Mouse (Mus musculus): ENCODE measurements at regions not wholly inside any gene's neighbourhood (a gene's known extent, or its start where the extent isn't known, plus 50 kb on each side); places are given as distances from the start of the nearest gene placed in this dataset.

- Histone ChIP-seq H3K27me3 (ENCODE audit: control insufficient read depth, insufficient read depth, low read length) (no peaks in the 10 kb centered on the region), H3K36me3 (replicated peaks; ENCODE audit: control insufficient read depth, insufficient read depth, low read depth) (no peaks in the 10 kb centered on the region), H3K4me3 (ENCODE audit: insufficient read depth in 1 of 2, low read depth in 2 of 2, low read length in 2 of 2) (no peak overlapping the region), H3K4me1 (replicated peaks; ENCODE audit: control insufficient read depth in 2 of 2, insufficient read depth in 2 of 2, low read length in 1 of 2) (no peaks in the 10 kb centered on the region), H3K4me2 (ENCODE audit: low read depth) (no peak overlapping the region), H3K27ac (no peak overlapping the region), H3K9me3 (ENCODE audit: control insufficient read depth, low read length) (no peaks in the 10 kb centered on the region), H3K9ac (replicated peaks) (no peak overlapping the region)
- no peak for ATAC-seq (ENCODE audit: insufficient read depth)
- WGBS (ENCODE audit: insufficient replicate concordance): 24% methylated on average over 1 of the region's 1 CpGs
- no peak for DNase-seq (ENCODE audit: low read depth in 3 of 3, low spot score in 3 of 3)
- TF ChIP-seq EP300 (IDR thresholded peaks at IDR 0.05; ENCODE audit: low read depth) (no peak), CTCF (IDR thresholded peaks at IDR 0.05; ENCODE audit: low read depth) (no peak)
Measured at GRCm38 (mm10) chr8:18208658-18209057, 769.4 kb downstream of the Defb40 start.

GRCm38 (mm10) chr8:18187486-18187885 lies 790.6 kb downstream of the Defb40 start:
- ATAC-seq (ENCODE audit: insufficient read depth) (no peak), DNase-seq (ENCODE audit: low read depth in 3 of 3, low spot score in 3 of 3) (no peak)
- no peaks in the 10 kb centered on the region for H3K36me3 ChIP-seq (replicated peaks; ENCODE audit: control insufficient read depth, insufficient read depth, low read depth)
- no peaks in the 10 kb centered on the region for H3K4me1 ChIP-seq (replicated peaks; ENCODE audit: control insufficient read depth in 2 of 2, insufficient read depth in 2 of 2, low read length in 1 of 2)
- no peak overlapping the region for H3K4me3 ChIP-seq (ENCODE audit: insufficient read depth in 1 of 2, low read depth in 2 of 2, low read length in 2 of 2)
- no peak overlapping the region for H3K4me2 ChIP-seq (ENCODE audit: low read depth)
- H3K27me3 ChIP-seq (ENCODE audit: control insufficient read depth, insufficient read depth, low read length): no peaks in the 10 kb centered on the region
- no peak overlapping the region for H3K27ac ChIP-seq
- H3K9me3 ChIP-seq (ENCODE audit: control insufficient read depth, low read length): no peaks in the 10 kb centered on the region
- H3K9ac ChIP-seq (replicated peaks): no peak overlapping the region
- TF ChIP-seq EP300 (IDR thresholded peaks at IDR 0.05; ENCODE audit: low read depth) (no peak), CTCF (IDR thresholded peaks at IDR 0.05; ENCODE audit: low read depth) (no peak)

DNA sequence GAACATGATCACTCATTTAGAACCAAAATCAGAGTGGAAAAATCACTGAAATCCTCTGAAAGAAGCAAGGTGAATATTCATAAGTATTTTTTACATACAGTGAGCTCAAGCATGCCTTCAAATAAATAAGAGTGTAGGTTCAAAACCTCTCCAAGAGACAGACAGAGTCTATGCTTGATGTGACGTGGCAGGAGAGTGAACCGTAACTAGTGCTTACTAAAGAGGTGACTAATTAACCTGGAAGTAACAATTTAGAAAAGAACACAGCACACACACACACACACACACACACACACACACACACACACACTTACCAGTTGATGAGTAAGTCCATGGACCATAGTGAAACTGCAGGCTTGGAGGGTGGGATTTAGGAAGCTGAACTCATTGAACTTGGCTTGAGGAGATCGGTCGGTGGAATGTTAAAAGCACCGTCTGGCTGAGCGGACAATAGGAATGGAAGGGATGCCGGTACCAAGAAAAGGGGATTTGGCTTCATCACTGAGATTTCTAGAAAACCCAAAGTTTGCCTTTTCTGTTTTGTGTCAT lies 802.4 kb downstream of the Defb40 start:
- WGBS (ENCODE audit: insufficient replicate concordance): 71% methylated on average over 7 of the region's 7 CpGs
- H3K9ac ChIP-seq (replicated peaks): no peak overlapping the region
- no peak overlapping the region for H3K4me3 ChIP-seq (ENCODE audit: insufficient read depth in 1 of 2, low read depth in 2 of 2, low read length in 2 of 2)
- TF ChIP-seq CTCF (IDR thresholded peaks at IDR 0.05; ENCODE audit: low read depth): no peak
- TF ChIP-seq EP300 (IDR thresholded peaks at IDR 0.05; ENCODE audit: low read depth): no peak
- no peak overlapping the region for H3K4me2 ChIP-seq (ENCODE audit: low read depth)
- no peak for ATAC-seq (ENCODE audit: insufficient read depth)
- H3K9me3 ChIP-seq (ENCODE audit: control insufficient read depth, low read length): no peaks in the 10 kb centered on the region
- DNase-seq (ENCODE audit: low read depth in 3 of 3, low spot score in 3 of 3): no peak
- no peaks in the 10 kb centered on the region for H3K36me3 ChIP-seq (replicated peaks; ENCODE audit: control insufficient read depth, insufficient read depth, low read depth)
- H3K27ac ChIP-seq: no peak overlapping the region
- no peaks in the 10 kb centered on the region for H3K4me1 ChIP-seq (replicated peaks; ENCODE audit: control insufficient read depth in 2 of 2, insufficient read depth in 2 of 2, low read length in 1 of 2)
- H3K27me3 ChIP-seq (ENCODE audit: control insufficient read depth, insufficient read depth, low read length): no peaks in the 10 kb centered on the region

DNA sequence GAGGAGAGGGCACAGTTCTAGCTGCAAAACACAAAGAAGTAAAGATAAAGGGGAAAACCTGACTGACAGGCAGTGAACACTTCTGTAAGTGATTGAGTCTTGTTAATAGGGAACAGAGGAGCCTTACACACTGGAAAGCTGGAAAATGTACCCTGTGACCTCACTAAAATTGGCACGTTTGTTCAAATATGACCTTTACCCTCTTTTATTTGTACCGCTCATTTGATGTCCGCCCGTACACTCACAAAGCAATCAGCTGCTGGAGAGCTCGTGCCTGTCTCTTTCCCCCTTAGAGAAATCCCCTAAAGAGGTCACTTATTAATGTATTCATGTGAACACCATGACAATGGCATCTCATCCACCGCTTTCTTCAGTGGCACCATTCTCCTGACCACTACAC lies 819.4 kb downstream of the Defb40 start:
- Histone ChIP-seq H3K4me3 (ENCODE audit: insufficient read depth in 1 of 2, low read depth in 2 of 2, low read length in 2 of 2) (no peak overlapping the region), H3K27me3 (ENCODE audit: control insufficient read depth, insufficient read depth, low read length) (no peaks in the 10 kb centered on the region), H3K4me1 (replicated peaks; ENCODE audit: control insufficient read depth in 2 of 2, insufficient read depth in 2 of 2, low read length in 1 of 2) (no peaks in the 10 kb centered on the region; a peak in 1 of 4 replicates), H3K9me3 (ENCODE audit: control insufficient read depth, low read length) (no peaks in the 10 kb centered on the region), H3K9ac (replicated peaks) (no peak overlapping the region), H3K4me2 (ENCODE audit: low read depth) (no peak overlapping the region), H3K36me3 (replicated peaks; ENCODE audit: control insufficient read depth, insufficient read depth, low read depth) (no peaks in the 10 kb centered on the region), H3K27ac (no peak overlapping the region)
- DNase-seq (ENCODE audit: low read depth in 3 of 3, low spot score in 3 of 3): no peak
- TF ChIP-seq EP300 (IDR thresholded peaks at IDR 0.05; ENCODE audit: low read depth) (no peak), CTCF (IDR thresholded peaks at IDR 0.05; ENCODE audit: low read depth) (no peak)
- no peak for ATAC-seq (ENCODE audit: insufficient read depth)
- WGBS (ENCODE audit: insufficient replicate concordance): 61% methylated on average over 6 of the region's 6 CpGs

- no peak for ATAC-seq (ENCODE audit: insufficient read depth)
- Histone ChIP-seq H3K9me3 (ENCODE audit: control insufficient read depth, low read length) (no peaks in the 10 kb centered on the region), H3K36me3 (replicated peaks; ENCODE audit: control insufficient read depth, insufficient read depth, low read depth) (no peaks in the 10 kb centered on the region), H3K27me3 (ENCODE audit: control insufficient read depth, insufficient read depth, low read length) (no peaks in the 10 kb centered on the region), H3K4me3 (ENCODE audit: insufficient read depth in 1 of 2, low read depth in 2 of 2, low read length in 2 of 2) (no peak overlapping the region), H3K4me1 (replicated peaks; ENCODE audit: control insufficient read depth in 2 of 2, insufficient read depth in 2 of 2, low read length in 1 of 2) (no peaks in the 10 kb centered on the region), H3K9ac (replicated peaks) (no peak overlapping the region), H3K27ac (no peak overlapping the region), H3K4me2 (ENCODE audit: low read depth) (no peak overlapping the region)
- DNase-seq (ENCODE audit: low read depth in 3 of 3, low spot score in 3 of 3): no peak
- no peak for TF ChIP-seq EP300 (IDR thresholded peaks at IDR 0.05; ENCODE audit: low read depth)
- TF ChIP-seq CTCF (IDR thresholded peaks at IDR 0.05; ENCODE audit: low read depth): no peak
- 36% methylated on average over 5 of the region's 5 CpGs for WGBS (ENCODE audit: insufficient replicate concordance)
Measured at GRCm38 (mm10) chr8:18115333-18116044, 862.6 kb downstream of the Defb40 start.

All from liver, embryonic 14.5 days (tissue).